Mouse (Mus musculus) olfactory bulb, adult 2 months (tissue): ENCODE results near the gene Dnaaf5.

Experiments
- CTCF ChIP-seq: fragments of 200-500 bp; IDR thresholded peaks from 2 replicates; pipeline ENCODE4 v1.5.1; 2012; ENCODE audit warnings: low read depth, mild to moderate bottlenecking, low read length, moderate library complexity; ENCODE audit not compliant: insufficient read depth
- POLR2A ChIP-seq: fragments of 200-500 bp; IDR thresholded peaks from 2 replicates; pipeline ENCODE4 v1.6.1; 2012; ENCODE audit warnings: mild to moderate bottlenecking, low read depth, low read length, moderate library complexity; ENCODE audit not compliant: insufficient read depth

GRCm38 (mm10) chr5:139137176-139137575 lies 12.8 kb upstream of the Dnaaf5 start:
- TF ChIP-seq CTCF (no peak), POLR2A (no peak)
